23 mouse cellular contexts compared by ENCODE assay signal in genomic region chr13:19138550-19138949, GRCm38 (mm10).
A peak's percentile ranks its signal among the peaks of the same experiment; 100 is the strongest.
DNase-seq lines count a peak whose midpoint lies in the region; ATAC-seq and TF ChIP-seq lines count a peak whose summit lies in the region.
"Had no signal": no experiment of that assay in that cellular context is flagged by ENCODE, and none has a peak within 500 bp of the region (broad histone marks: within the 10 kb centered on the region; RNA-seq: fewer than 3 reads in every experiment).

No protein-coding gene starts in this region.

- no peak overlapping the region for H3K9ac ChIP-seq in neural tube, embryonic 12.5 days
- H3K9ac ChIP-seq in ES-E14 (ENCODE audit: insufficient read depth, low read depth, low read length, poor library complexity, severe bottlenecking): no peak overlapping the region
- no peak overlapping the region for H3K9ac ChIP-seq in stomach, postnatal 0 days (ENCODE audit: low read length)
- H3K9ac ChIP-seq: embryonic facial prominence, embryonic 12.5 days; forebrain, embryonic 12.5 days had no signal

- H3K4me2 ChIP-seq in neural tube, embryonic 12.5 days (replicated peaks): no peak overlapping the region
- H3K4me2 ChIP-seq in stomach, postnatal 0 days (replicated peaks; ENCODE audit: low read depth): no peak overlapping the region
- H3K4me2 ChIP-seq: embryonic facial prominence, embryonic 12.5 days; forebrain, embryonic 12.5 days had no signal

- in situ Hi-C loops in ES-E14 (cut with MboI; ENCODE audit: low sequenced_read_pairs in 2 of 2, unreplicated experiment in 2 of 2): no loop called here

- no peaks in the 10 kb centered on the region for H3K9me3 ChIP-seq in neural tube, embryonic 12.5 days
- no peaks in the 10 kb centered on the region for H3K9me3 ChIP-seq in ES-E14 (ENCODE audit: control insufficient read depth, insufficient read depth, low read depth, low read length)
- no peaks in the 10 kb centered on the region for H3K9me3 ChIP-seq in stomach, postnatal 0 days (ENCODE audit: control insufficient read depth, low read length)
- H3K9me3 ChIP-seq: embryonic facial prominence, embryonic 10.5 days; embryonic facial prominence, embryonic 12.5 days; forebrain, embryonic 10.5 days; forebrain, embryonic 12.5 days had no signal

- no peak for TF ChIP-seq EP300 in stomach, postnatal 0 days (optimal IDR thresholded peaks at IDR 0.05)

- no peaks in the 10 kb centered on the region for H3K36me3 ChIP-seq in neural tube, embryonic 12.5 days
- H3K36me3 ChIP-seq in ES-E14 (ENCODE audit: control insufficient read depth, insufficient read depth, low read length, poor library complexity, severe bottlenecking): peaks cover 11% of the 10 kb centered on the region; the same call in 1 of the 2 replicates
- no peaks in the 10 kb centered on the region for H3K36me3 ChIP-seq in stomach, postnatal 0 days (ENCODE audit: control insufficient read depth, insufficient read depth, low read length)
- H3K36me3 ChIP-seq: embryonic facial prominence, embryonic 10.5 days; embryonic facial prominence, embryonic 12.5 days; forebrain, embryonic 10.5 days; forebrain, embryonic 12.5 days had no signal

- ATAC-seq in neural tube, embryonic 12.5 days (ENCODE audit: low FRiP score, low read depth): 0 out of 2 replicates have a peak, but pooled peaks have one; percentile 4
- ATAC-seq in inflammation-experienced regulatory T-cells, adult 6 months: peak; percentile 32
- ATAC-seq in stomach, postnatal 0 days (ENCODE audit: low FRiP score, low TSS enrichment): no peak
- ATAC-seq in cerebellum, adult (ENCODE audit: insufficient number of reproducible peaks, low FRiP score, low TSS enrichment): no peak
- ATAC-seq in erythroid progenitor cell, adult 5-6 weeks (replicated peaks; ENCODE audit: low FRiP score, poor library complexity, severe bottlenecking): no peak
- ATAC-seq: forebrain, embryonic 14.5 days; forebrain, embryonic 16.5 days; Patski had no signal

- DNase-seq in neural tube, embryonic 10.5 days (ENCODE audit: extremely low spot score, low spot score): no peak
- DNase-seq in ES-E14 (ENCODE audit: low read depth, low spot score) (no peak), R1 (ENCODE audit: low read depth, low spot score) (peak; percentile 49)
- no peak for DNase-seq in stomach, postnatal 0 days (ENCODE audit: low spot score)
- DNase-seq: adrenal gland, adult 8-10 months; adrenal gland, postnatal 14 days; B cell, adult 2 months; cerebellum, adult 11-12 months; cerebellum, adult 2 months; cerebellum, adult 9-10 months; cerebellum, postnatal 25 days had no signal

- TF ChIP-seq CTCF in stomach, postnatal 0 days (IDR thresholded peaks at IDR 0.05; ENCODE audit: low read depth): no peak

- no peak overlapping the region for H3K27ac ChIP-seq in neural tube, embryonic 12.5 days
- peak overlapping the region; percentile 80; the same call in 1 of the 2 replicates for H3K27ac ChIP-seq in ES-E14 (ENCODE audit: insufficient read depth, low read depth, low read length, poor library complexity, severe bottlenecking)
- H3K27ac ChIP-seq in stomach, postnatal 0 days (replicated peaks): no peak overlapping the region
- H3K27ac ChIP-seq: embryonic facial prominence, embryonic 10.5 days; embryonic facial prominence, embryonic 12.5 days; forebrain, embryonic 10.5 days; forebrain, embryonic 12.5 days had no signal

- WGBS in neural tube, embryonic 12.5 days: 92% methylated on average over 2 of the region's 2 CpGs
- 91% methylated on average over 2 of the region's 2 CpGs for WGBS in stomach, postnatal 0 days

- no peaks in the 10 kb centered on the region for H3K27me3 ChIP-seq in neural tube, embryonic 12.5 days (replicated peaks)
- no peaks in the 10 kb centered on the region for H3K27me3 ChIP-seq in stomach, postnatal 0 days (ENCODE audit: control insufficient read depth, insufficient read depth, low read length)
- H3K27me3 ChIP-seq: CH12.LX; embryonic facial prominence, embryonic 12.5 days; forebrain, embryonic 12.5 days had no signal

- no peak overlapping the region for H3K4me3 ChIP-seq in neural tube, embryonic 12.5 days
- no peak overlapping the region for H3K4me3 ChIP-seq in ES-E14 (ENCODE audit: insufficient read depth in 1 of 2, low read depth in 1 of 2, low read length in 2 of 2, poor library complexity in 1 of 2, severe bottlenecking in 1 of 2)
- H3K4me3 ChIP-seq in stomach, postnatal 0 days (ENCODE audit: low read depth, low read length): no peak overlapping the region
- H3K4me3 ChIP-seq: embryonic facial prominence, embryonic 10.5 days; embryonic facial prominence, embryonic 12.5 days; forebrain, embryonic 10.5 days; forebrain, embryonic 12.5 days had no signal

- H3K4me1 ChIP-seq in neural tube, embryonic 12.5 days: no peaks in the 10 kb centered on the region
- H3K4me1 ChIP-seq in ES-E14 (ENCODE audit: control insufficient read depth in 2 of 2, insufficient read depth in 2 of 2, low read length in 2 of 2, poor library complexity in 1 of 2): no peaks in the 10 kb centered on the region
- no peaks in the 10 kb centered on the region for H3K4me1 ChIP-seq in stomach, postnatal 0 days (replicated peaks; ENCODE audit: control insufficient read depth, insufficient read depth)
- H3K4me1 ChIP-seq: embryonic facial prominence, embryonic 12.5 days; forebrain, embryonic 12.5 days had no signal

TF ChIP-seq in ES-E14, 5 proteins besides CTCF, POLR2A, EP300 and RAD21:
- TF ChIP-seq MAFK (IDR thresholded peaks at IDR 0.05; ENCODE audit: insufficient read depth, low read depth, low read length) (no peak), HCFC1 (IDR thresholded peaks at IDR 0.05; ENCODE audit: borderline replicate concordance, insufficient read depth, low read length) (no peak), ZC3H11A (IDR thresholded peaks at IDR 0.05; ENCODE audit: borderline replicate concordance, low read depth, low read length) (no peak), ZNF384 (IDR thresholded peaks at IDR 0.05; ENCODE audit: low read depth, low read length) (no peak), CHD2 (IDR thresholded peaks at IDR 0.05; ENCODE audit: low read depth, low read length) (no peak)

Comparison
In these comparisons a context has a peak if more than half of its experiments do, and no peak if none do; other contexts are left out.
1. ATAC-seq: peak in neural tube, embryonic 12.5 days (single experiment) and inflammation-experienced regulatory T-cells, adult 6 months (single experiment); none in stomach, postnatal 0 days (single experiment), cerebellum, adult (single experiment) and erythroid progenitor cell, adult 5-6 weeks (single experiment).